Mouse (Mus musculus) spleen, adult 12 weeks (tissue): ENCODE data around the gene Zfp358.

Experiments
- DNase-seq: peaks from one replicate; pipeline ENCODE4 v3.0.0; 2022; ENCODE audit warnings: low spot score

The Zfp358 gene

DNA sequence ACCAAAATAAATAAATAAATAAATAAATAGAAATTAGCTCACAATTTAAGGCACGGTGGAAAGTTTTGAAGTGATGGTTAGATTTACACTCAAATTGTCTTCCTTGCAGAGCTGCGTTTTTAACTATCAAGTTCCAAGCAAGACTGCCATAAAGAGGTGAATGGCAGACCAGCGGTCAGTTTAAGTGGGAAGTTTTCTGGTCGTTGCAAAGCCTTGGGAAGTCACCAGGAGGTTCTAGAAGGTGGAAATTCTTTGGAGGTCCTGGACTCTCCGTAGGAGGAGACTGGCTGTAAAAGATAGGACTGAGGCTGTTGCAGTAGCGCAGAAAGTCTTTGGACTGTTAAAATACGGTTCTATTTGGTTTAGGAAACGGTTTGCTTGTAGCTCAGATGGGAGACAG is 6.8 kb downstream of the Zfp358 start:
- no peak for DNase-seq

DNA sequence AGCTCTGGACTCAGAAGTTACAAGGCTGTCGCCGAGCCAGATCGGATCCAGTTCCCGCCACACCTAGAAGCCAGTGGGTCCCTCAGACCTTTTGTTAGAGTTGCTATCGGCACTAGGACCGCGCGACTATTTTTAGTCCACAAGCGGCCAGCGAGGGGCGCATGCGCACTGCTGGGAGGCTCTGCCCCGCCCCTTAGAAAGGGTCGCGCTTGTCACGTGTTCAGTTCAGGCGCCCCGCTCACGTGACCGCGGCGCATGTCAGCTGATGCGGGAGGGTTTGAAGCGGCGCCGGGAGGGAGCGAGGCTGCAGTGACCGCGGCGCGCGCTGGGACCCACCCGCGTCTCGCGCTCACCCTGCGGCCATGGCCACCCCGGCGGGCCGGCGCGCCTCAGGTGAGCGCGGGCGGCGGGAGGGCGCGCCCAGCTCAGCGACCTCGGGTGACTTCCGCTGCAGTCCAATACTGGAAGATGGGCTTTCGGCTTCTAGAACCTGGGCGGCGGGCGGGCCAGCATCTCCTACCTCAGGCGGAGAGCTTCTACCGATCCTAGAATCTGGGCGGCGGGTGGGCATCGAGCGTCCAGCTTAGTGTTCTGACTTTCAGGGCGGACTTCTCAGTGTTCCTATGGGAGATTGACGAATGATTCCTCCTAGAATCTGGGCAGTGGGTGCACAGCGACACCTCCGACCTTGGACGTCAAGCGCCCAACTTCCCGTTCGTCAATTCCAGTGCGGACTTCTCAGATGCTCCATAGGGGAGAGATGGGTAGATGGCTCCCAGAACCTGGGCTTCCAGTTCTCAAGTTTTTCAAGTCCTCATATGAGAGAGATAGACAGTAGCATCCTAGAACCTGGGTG is 7.5 kb downstream of the Zfp358 start, which contains the start of gene Mcoln1:
Gene Mcoln1, plus strand, starts transcription at position 223 of the 856 bp plus-strand sequence.
- DNase-seq, result peak; percentile 97

DNA sequence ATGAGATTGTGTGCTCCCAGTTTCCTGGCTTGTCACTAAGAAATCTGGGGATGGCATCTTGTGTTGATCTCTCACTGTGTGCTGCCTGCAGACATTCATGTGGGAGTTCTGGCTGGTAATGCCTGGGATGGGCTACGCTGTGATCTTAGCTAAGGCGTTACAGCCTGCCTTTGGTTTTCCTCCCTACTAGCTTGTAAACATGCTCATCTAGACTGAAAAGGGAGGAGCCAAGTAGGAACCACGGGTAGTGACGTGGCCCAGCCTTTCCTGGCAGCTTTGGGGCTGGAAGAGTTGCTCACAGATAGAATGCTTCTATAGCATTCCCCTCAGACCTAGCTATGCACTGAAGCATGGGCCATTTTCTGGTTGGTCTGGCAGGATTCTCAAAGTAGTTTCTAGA is 9.3 kb downstream of the Zfp358 start:
- DNase-seq, result no peak

DNA sequence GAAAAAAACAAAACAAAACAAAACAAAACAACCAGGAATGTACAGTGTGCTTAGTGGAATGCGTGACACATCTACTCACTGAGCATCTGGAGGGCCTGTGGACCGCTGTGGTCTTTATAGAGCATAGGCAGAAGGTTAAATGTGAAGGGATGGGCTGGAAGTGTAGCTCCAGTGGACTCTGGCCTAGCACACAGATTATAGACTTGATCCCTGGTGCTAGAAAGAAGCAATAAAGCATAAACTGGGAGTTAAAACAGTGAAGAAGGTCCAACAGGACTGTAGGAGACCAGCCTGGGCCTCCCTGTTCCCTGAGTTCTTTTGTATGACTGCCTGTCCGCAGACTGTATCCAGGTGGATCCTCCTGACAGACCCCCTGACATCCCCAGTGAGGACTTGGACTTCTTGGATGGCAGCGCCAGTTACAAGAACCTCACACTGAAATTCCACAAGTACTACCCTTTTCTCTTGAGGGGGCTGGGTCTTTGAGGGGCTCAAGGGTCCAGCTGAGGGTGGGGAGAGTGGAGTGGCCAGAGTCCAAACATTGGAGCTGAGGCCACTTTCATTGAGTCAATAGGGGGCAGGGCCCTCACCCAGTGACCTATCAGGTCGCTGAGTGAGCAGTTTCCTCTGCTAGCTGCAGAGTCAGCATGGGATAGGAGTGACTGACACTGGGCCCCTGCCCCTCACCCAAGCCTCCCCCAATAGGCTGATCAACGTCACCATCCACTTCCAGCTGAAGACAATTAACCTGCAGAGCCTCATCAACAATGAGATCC is 15.2 kb downstream of the Zfp358 start:
- DNase-seq, result no peak

DNA sequence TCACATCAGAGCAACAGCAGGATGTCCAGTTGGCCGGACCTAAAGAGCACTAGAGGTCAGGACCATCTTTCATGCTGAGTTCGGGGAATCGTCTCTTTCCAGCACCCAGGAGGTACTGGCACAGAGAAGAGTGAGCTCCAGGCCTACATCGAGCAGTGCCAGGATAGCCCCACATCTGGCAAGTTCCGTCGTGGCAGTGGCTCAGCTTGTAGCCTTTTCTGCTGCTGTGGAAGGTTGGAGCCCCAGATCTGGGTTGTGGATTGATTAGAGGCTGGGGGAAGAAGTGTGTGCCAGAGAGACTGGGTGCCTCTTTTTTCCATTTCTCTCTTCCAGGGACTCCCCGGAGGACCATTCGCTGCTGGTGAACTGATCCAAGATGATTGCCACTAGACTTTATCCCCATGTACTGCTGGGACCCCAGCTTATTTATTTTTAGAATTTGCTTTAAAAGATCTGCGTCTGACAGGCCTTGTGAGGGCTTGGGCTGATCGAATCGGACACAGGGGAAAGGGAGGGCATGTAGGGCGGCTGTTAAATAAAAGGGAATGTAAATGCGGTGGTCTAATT is 21.8 kb downstream of the Zfp358 start:
- no peak for DNase-seq

DNA sequence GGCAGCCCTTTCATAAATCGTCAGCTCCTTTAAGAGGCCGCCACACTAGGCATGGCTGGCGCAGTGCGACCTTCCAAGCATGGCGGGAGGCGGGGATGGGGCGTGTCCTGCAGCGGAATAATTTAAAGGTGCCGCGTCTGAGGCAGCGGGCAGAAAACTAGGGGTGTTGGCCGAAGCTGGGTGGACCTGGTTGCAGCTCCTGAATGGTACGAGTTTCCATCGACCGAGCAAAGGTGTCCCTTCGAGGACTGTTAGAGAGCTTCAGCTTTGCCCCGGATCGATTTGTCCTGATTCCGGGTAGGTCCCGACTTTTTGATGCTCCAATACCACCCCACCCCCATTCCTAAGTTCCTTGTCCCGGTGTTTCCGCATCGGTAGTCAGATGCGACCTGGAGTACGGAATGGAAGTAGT is 22.3 kb downstream of the Zfp358 start, which contains the start of gene Pnpla6:
Gene Pnpla6, plus strand, starts transcription at position 125 of the 412 bp plus-strand sequence.
- DNase-seq, result peak; percentile 74

DNA sequence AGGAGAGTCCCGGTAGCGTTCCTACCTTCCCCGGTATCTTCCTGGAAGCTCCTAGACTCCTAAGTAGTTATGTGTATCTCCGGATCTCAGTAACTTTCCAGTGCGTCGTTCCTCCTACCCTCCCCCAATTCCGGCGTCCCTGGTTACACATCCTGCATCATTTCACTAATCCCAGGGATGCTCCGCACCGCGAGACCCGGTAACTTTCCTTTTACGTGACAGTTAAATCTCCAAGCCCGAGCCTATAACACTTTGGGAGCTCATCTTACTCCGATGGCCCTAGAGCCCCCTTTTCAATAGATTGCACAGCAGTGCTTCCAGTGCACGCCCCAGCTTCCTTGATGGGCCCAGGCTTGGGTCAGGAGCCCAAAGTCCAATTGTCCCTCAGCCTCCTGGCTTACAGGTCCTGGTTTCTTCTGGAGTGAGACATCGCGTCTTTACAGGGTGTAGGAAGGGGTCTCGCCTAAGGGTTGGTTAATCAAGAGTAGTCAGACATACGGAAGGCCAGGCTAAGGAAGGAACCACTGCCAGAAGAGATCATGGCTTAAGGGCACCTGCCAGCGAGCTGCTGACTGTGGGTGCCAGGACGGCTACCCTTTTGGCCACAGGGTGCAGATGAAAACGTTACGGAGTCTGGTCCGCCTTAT is 23.0 kb downstream of the Zfp358 start:
- DNase-seq, result no peak

DNA sequence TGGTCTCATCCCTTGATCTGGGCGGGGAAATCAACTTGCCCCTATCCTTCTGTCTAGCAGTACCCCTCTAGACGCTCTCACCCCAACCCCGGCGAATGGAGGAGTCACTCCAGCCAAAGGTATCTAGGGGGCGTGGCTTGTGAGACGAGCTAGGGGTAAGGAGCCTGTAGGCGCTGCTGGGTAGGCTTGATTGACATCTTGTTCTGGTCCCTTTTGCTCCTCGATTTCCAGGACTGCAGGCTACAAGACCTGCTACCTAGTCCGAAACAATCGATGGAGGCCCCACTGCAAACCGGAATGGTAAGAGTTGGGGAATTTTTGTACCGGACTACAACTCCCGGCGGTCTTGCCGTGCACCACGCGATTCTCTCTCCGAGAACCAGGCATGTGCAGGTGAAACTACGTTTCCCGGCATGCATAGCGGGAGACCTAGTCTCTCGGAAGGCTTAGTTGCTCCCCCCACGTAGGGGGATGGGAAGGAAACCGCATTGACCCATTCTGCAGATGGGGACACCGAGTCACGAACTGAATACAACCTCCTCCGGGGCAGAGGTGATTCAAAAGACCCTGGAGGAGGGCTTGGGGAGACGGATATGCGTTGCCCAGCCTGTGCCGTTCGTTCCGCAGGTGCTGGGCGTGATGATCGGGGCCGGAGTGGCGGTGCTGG is 23.6 kb downstream of the Zfp358 start:
- DNase-seq, result peak; percentile 91

DNA sequence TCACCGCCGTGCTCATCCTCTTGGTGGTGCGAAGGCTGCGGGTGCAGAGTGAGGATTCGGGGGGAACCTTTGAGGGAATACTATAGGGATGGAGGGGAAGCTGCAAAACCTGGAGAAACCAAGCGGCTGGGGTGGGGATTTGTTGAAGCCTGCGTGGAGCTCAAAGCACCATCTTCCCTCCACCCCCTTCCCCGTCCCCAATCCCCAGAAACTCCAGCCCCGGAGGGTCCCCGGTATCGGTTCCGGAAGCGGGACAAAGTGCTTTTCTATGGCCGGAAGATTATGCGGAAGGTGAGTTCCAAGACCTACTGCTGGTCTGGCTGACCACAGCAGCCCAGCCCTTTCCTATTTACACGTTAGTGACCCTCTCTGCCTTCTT is 24.2 kb downstream of the Zfp358 start:
- no peak for DNase-seq

DNA sequence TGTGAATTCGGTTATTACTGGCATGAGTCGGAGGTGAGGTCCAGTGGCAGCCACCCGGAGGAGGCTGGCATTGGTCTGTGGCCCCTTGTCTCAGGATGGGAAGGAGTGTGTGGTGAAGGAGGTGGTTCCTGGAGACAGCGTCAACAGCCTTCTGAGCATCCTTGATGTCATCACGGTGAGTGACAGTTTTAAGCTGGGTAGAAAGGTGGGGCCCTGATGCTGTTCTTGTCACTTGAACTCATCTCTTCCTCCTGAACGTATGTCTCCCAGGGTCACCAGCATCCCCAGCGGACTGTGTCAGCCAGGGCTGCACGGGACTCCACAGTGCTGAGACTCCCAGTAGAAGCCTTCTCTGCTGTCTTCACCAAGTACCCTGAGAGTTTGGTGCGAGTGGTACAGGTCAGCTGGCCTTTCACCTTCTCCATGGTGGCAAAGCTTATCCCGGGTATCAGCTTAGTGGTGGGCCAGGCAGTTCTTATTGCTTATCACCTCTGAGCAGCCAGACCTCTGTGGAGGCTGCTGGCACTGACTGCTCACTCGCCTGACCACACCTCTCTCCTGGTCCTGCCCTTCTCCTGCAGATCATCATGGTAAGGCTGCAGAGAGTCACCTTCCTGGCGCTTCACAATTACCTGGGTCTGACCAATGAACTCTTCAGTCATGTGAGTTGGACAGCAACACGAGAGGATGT is 29.2 kb downstream of the Zfp358 start:
- DNase-seq, result peak; percentile 72

DNA sequence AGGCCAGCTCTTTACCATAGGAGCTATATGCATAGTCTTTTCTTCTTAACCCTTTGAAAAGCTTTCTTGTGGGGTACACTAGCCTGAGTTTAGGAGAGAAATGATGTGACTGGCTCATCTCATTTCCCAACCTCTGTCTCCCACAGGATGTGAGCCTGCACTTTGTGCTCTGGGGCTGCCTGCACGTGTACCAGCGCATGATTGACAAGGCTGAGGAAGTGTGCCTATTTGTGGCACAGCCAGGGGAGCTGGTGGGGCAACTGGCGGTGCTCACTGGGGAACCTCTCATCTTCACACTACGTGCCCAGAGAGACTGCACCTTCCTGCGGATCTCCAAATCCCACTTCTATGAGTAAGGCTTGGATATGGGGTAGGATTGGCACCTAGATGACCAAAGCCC is 37.9 kb downstream of the Zfp358 start:
- no peak for DNase-seq

DNA sequence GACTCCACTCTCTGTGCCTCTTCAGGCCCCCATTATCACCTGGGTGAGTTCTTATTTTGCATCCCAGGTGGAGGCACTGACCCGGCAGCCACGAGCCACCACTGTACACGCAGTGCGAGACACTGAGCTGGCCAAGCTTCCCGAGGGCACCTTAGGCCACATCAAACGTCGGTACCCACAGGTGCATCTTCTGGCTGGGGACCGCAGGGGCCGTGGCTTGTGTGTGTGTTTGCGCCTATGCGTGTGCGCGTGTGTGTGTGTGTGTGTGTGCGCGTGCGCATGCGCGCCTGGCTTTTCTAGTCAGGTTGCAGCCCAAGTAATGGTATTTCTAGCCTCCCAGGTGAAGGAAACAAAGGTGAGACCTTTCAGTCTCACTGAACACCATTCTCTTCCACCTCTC is 39.0 kb downstream of the Zfp358 start:
- no peak for DNase-seq

DNA sequence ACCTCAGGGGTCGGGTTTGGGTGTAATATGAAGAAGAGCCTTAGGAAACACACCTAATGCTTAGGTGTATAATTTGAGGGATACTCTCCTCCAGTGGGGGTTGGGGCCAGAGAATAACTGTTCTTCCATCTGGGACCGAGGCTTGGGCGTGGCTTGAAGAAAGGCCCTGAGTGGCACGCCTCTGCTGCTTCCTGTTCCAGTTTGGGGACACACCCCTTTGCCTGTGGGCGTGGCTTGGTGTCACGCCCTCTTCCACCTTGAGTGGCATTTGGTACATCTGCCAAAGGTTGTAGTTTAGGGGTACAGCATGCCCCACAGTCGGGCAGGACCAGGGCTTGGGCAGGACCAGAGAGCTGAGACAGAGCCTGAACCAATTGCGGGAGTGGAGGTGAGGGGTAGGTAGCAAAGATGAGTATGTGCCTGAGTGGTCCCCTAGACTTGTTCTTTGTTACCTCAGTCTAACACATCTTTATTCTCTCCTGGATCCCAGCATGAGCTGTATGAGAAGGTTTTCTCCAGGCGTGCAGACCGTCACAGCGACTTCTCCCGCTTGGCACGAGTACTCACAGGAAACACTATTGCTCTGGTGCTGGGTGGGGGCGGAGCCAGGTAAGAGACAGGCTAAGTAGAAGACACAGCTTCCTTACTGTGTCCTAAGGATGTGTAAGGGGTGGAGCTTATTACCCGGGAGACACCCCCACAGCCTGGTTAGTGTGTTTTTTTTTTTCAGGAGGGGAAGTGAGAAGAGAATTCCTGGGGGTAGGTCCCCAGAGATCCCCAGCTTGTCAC is 43.3 kb downstream of the Zfp358 start:
- peak; percentile 51 for DNase-seq

DNA sequence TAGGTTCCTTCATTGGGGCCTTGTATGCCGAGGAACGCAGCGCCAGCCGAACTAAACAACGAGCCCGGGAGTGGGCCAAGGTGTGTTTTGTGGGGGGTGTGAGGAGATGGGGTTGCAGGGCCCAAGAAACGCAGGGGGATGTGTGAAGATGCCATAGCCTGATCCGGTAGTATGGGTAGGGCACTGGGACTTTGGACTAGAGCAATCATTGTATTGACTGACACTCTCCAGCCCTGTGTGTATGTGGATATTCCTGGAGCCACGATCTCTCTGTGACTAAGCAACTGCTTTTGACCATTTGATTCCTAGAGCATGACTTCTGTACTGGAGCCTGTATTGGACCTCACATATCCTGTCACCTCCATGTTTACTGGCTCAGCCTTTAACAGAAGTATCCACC is 44.0 kb downstream of the Zfp358 start:
- DNase-seq, result no peak

DNA sequence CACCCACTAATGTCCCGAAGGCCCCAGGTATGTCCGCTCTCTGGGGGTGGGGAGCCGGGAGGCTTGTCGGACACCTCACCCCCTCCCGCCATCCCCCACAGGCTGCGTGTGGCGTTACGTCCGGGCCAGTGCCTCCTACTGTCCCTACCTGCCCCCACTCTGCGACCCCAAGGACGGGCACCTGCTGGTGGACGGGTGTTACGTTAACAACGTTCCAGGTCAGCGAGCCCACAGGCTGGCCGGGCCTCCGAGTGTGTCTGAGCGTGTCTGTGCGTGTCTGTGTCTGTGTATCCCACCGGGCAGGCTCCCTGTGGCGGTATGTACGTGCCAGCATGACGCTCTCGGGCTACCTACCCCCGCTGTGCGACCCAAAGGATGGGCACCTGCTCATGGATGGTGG is 44.7 kb downstream of the Zfp358 start:
- DNase-seq, result no peak

DNA sequence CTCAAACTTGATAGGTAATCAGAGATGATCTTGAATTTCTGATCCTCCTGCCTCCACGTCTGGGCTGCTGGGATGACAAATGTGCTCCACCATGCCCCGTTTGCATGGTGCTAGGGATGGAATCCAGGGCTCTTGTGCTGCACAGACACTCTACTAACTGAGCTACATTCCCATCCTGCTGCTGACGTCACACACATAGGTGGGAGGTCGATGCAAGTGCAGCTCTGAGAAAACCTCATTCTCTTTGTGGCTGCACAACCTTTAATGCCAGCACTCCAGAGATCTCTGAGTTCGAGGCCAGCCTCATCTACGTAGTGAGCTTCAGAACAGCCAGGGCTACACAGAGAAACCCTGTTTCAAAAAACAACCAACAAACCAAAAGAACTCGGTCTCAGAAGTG is 46.2 kb downstream of the Zfp358 start:
- DNase-seq, result no peak

DNA sequence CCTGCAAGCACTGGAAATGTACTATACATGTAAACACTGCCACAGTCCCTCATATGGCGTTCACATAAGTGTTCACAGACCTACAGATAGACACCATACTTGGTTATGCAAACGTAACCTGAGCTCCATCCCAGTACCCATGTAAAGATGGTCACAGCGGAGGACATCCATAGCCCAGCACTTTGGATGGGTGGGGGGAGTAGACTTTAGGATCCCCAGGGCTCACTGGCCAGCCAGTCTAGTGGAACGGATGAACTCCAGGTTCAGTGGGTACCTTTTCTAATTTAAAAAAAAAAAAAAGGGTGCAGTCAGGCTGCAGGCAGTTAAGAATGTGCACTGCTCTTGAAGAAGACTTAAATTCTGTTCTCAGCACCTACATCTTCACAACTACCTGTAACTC is 47.1 kb downstream of the Zfp358 start:
- no peak for DNase-seq

DNA sequence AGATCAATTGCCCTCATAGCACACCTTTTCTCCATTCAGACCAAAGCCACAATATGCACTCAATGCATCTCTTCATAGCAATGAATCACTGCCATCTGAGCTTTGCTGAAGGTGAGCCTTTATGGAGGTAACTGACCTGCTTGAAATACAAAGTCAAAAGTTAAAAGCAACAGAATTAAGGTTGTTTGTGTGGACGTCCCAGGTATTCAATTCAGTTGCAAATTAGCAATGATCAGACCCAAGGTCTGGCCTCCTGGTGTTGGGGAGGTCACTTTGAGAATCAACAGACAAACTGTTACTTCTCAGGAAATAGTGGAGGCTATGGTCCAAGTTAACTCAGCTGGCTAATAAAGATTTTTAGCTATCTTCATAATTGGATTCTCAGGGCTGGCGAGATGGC is 53.6 kb downstream of the Zfp358 start:
- no peak for DNase-seq
